Mouse (Mus musculus) kidney, adult 2 months (tissue): ENCODE measurements around the gene Hmgn2. TPM values are rescaled to one million over a fixed set of nuclear protein-coding genes. Genes with fewer than 3 reads are reported as not detected.

ENCODE experiments used
- DNase-seq: peaks from one replicate; pipeline ENCODE4 v3.0.0; 2021
- H3K27ac ChIP-seq: fragments of 200-500 bp; 2 replicates; pipeline ENCODE4 v1.5.1; 2012; ENCODE audit warnings: low read depth, low read length, control low read depth, inconsistent platforms; ENCODE audit not compliant: insufficient read depth
- H3K27me3 ChIP-seq: fragments of 200-500 bp; replicated peaks from 2 replicates; pipeline ENCODE4 v1.6.1; 2012; ENCODE audit warnings: mild to moderate bottlenecking, moderate library complexity, low read length, inconsistent platforms; ENCODE audit not compliant: control insufficient read depth, insufficient read depth
- H3K36me3 ChIP-seq: fragments of 200-500 bp; 2 replicates; pipeline ENCODE4 v1.6.1; 2012; ENCODE audit warnings: mild to moderate bottlenecking, moderate library complexity, low read length, inconsistent platforms; ENCODE audit not compliant: control insufficient read depth, insufficient read depth
- H3K4me1 ChIP-seq: fragments of 200-500 bp; 2 replicates; pipeline ENCODE4 v1.6.1; 2011; ENCODE audit warnings: low read length; ENCODE audit not compliant: control insufficient read depth, insufficient read depth
- H3K4me3 ChIP-seq: fragments of 200-500 bp; 2 replicates; pipeline ENCODE4 v1.5.1; 2011; ENCODE audit warnings: mild to moderate bottlenecking, low read depth, low read length, control low read depth; ENCODE audit not compliant: insufficient read depth
- CTCF ChIP-seq: fragments of 200-500 bp; conservative IDR thresholded peaks from 2 replicates; pipeline ENCODE4 v1.5.1; 2011; ENCODE audit warnings: low read depth, mild to moderate bottlenecking, control low read depth, low read length, moderate library complexity, mixed read lengths; ENCODE audit not compliant: insufficient read depth, insufficient read length
- POLR2A ChIP-seq: fragments of 200-500 bp; IDR thresholded peaks from one replicate; pipeline ENCODE4 v1.6.1; 2011; ENCODE audit warnings: low read depth, low read length, control low read depth
- WGBS: fragments of 180-500 bp; shearing (Covaris S2); methylation state at CpG from one replicate; pipeline ENCODE4 v1.1.7; 2018; 5-methylcytosine and 5-hydroxymethylcytosine counted together
- polyA plus RNA-seq: library from polyadenylated mRNA; depleted of rRNA; stranded (reverse); fragments of >200 nt; gene quantifications from 2 replicates; pipeline ENCODE4 v1.2.3, GENCODE M21; 2012

Gene Hmgn2
- polyA plus RNA-seq, 1 experiment: 21.9 TPM

- TF ChIP-seq POLR2A: no peak
- no peak for TF ChIP-seq CTCF
- no peaks in the 10 kb centered on the region for H3K27me3 ChIP-seq
- no peak overlapping the region for H3K27ac ChIP-seq
- H3K36me3 ChIP-seq: no peaks in the 10 kb centered on the region
- DNase-seq: no peak
- no peak overlapping the region for H3K4me3 ChIP-seq
- no peaks in the 10 kb centered on the region for H3K4me1 ChIP-seq
- WGBS: 56% methylated on average over 6 of the region's 6 CpGs
Observed at GRCm38 (mm10) chr4:134009709-134010108, 41.3 kb upstream of the Hmgn2 start.

- Histone ChIP-seq H3K27me3 (no peaks in the 10 kb centered on the region), H3K4me1 (no peaks in the 10 kb centered on the region), H3K36me3 (no peaks in the 10 kb centered on the region), H3K27ac (no peak overlapping the region), H3K4me3 (no peak overlapping the region)
- 84% methylated on average over 3 of the region's 3 CpGs for WGBS
- no peak for DNase-seq
- no peak for TF ChIP-seq POLR2A
- TF ChIP-seq CTCF: no peak
Observed at GRCm38 (mm10) chr4:134006845-134007244, 38.4 kb upstream of the Hmgn2 start.

- Histone ChIP-seq H3K4me1 (no peaks in the 10 kb centered on the region; the same call in 1 of the 2 replicates), H3K36me3 (no peaks in the 10 kb centered on the region), H3K27me3 (no peaks in the 10 kb centered on the region), H3K27ac (no peak overlapping the region), H3K4me3 (no peak overlapping the region)
- WGBS: 83% methylated on average over 12 of the region's 12 CpGs
- no peak for TF ChIP-seq POLR2A
- no peak for TF ChIP-seq CTCF
- no peak for DNase-seq
Observed at GRCm38 (mm10) chr4:134005581-134006358, 37.3 kb upstream of the Hmgn2 start.

DNA sequence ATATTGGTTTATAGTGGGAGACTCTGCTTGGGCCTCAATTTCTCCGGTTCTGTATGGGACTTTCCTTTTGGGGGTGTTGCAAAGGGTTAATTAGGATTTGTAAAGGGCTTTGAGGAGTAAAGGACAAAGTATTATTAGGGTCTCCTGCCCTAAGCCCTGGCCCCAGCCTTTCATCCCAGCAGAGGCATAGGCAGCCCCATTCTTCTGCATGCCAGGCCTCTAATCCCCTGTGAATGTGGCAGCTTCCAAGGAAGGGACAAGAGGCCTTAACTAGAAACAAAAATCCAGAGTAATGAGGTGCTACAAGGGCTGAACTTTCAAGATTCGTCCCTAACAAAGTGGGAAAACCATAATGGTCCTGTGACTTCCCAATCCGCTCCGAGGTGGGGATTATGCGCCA, 34.5 kb upstream of the Hmgn2 start:
- WGBS: 72% methylated on average over 5 of the region's 5 CpGs
- H3K27ac ChIP-seq: no peak overlapping the region
- no peak overlapping the region for H3K4me3 ChIP-seq
- no peaks in the 10 kb centered on the region for H3K36me3 ChIP-seq
- DNase-seq: no peak
- no peaks in the 10 kb centered on the region for H3K27me3 ChIP-seq
- TF ChIP-seq POLR2A (no peak), CTCF (no peak)
- H3K4me1 ChIP-seq: no peaks in the 10 kb centered on the region; the same call in 1 of the 2 replicates

- H3K27ac ChIP-seq: no peak overlapping the region
- no peak for DNase-seq
- no peaks in the 10 kb centered on the region; the same call in 1 of the 2 replicates for H3K4me1 ChIP-seq
- no peak for TF ChIP-seq POLR2A
- TF ChIP-seq CTCF: no peak
- no peaks in the 10 kb centered on the region for H3K36me3 ChIP-seq
- no peak overlapping the region for H3K4me3 ChIP-seq
- WGBS: 69% methylated on average over 4 of the region's 4 CpGs
- no peaks in the 10 kb centered on the region for H3K27me3 ChIP-seq
Observed at GRCm38 (mm10) chr4:134002246-134002645, 33.8 kb upstream of the Hmgn2 start.

DNA sequence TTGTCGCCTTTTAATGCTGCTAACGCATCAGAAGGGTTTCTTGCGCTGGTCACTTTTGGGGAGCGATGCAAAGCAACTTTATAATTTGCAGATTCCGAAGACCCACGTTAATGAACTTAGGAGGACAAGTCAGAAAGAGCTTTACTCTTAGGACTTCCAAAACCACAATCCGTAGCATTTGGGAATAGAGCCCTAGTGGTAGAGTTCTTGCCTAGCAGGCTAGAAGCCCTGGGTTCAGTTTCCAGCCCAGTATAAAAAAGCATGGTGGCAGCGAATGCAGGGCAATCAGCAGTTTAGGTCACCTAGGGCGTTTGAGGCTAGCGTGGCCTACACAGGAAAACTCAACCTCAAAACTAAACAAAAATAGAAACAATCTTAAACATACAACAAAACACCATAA, 33.3 kb upstream of the Hmgn2 start:
- Histone ChIP-seq H3K27ac (no peak overlapping the region), H3K27me3 (no peaks in the 10 kb centered on the region), H3K36me3 (no peaks in the 10 kb centered on the region), H3K4me3 (no peak overlapping the region), H3K4me1 (no peaks in the 10 kb centered on the region; the same call in 1 of the 2 replicates)
- WGBS: 69% methylated on average over 10 of the region's 10 CpGs
- TF ChIP-seq CTCF: no peak
- TF ChIP-seq POLR2A: no peak
- DNase-seq: no peak
